Mouse (Mus musculus) limb, embryonic 15.5 days (tissue): ENCODE results near the gene Stambpl1. TPM values are rescaled to one million over a fixed set of nuclear protein-coding genes. Genes with fewer than 3 reads are reported as not detected.

Source experiments
- ATAC-seq: fragments of 200-750 bp; cut with Nextera tagmentation; 2 replicates; pipeline ENCODE4 v1.8.0; 2017; ENCODE audit warnings: low read depth, moderate TSS enrichment; ENCODE audit not compliant: insufficient number of reproducible peaks, low FRiP score, low TSS enrichment
- H3K27ac ChIP-seq: fragments of 300-500 bp; sonication (generic); 2 replicates; pipeline ENCODE4 v1.5.1; 2015; ENCODE audit warnings: moderate library complexity, mild to moderate bottlenecking, inconsistent platforms
- H3K27me3 ChIP-seq: fragments of 300-500 bp; sonication (generic); 2 replicates; pipeline ENCODE4 v1.6.1; 2015; ENCODE audit warnings: inconsistent platforms
- H3K36me3 ChIP-seq: fragments of 300-500 bp; sonication (generic); 2 replicates; pipeline ENCODE4 v1.6.1; 2015; ENCODE audit warnings: inconsistent platforms
- H3K4me1 ChIP-seq: fragments of 300-500 bp; sonication (generic); 2 replicates; pipeline ENCODE4 v1.6.1; 2015; ENCODE audit warnings: inconsistent platforms
- H3K4me2 ChIP-seq: fragments of 300-500 bp; sonication (generic); 2 replicates; pipeline ENCODE4 v1.6.1; 2015; ENCODE audit warnings: mild to moderate bottlenecking, inconsistent platforms
- H3K4me3 ChIP-seq: fragments of 300-500 bp; sonication (generic); 2 replicates; pipeline ENCODE4 v1.5.1; 2015; ENCODE audit warnings: mild to moderate bottlenecking, inconsistent platforms
- H3K9ac ChIP-seq: fragments of 300-500 bp; sonication (generic); 2 replicates; pipeline ENCODE4 v1.6.1; 2015; ENCODE audit warnings: inconsistent platforms
- H3K9me3 ChIP-seq: fragments of 300-500 bp; sonication (generic); 2 replicates; pipeline ENCODE4 v1.6.1; 2016; ENCODE audit warnings: inconsistent platforms
- WGBS: fragments of 180-500 bp; shearing (Covaris S2); methylation state at CpG from one replicate; pipeline ENCODE4 v1.1.7; 2015; 5-methylcytosine and 5-hydroxymethylcytosine counted together
- polyA plus RNA-seq: library from polyadenylated mRNA; unstranded; fragments of >200 nt; fragmentation: Nextera tagmentation; extraction: Ambion mirVana; gene quantifications from 2 replicates; pipeline ENCODE4 v1.2.1, GENCODE M21; 2015

Gene Stambpl1
- polyA plus RNA-seq, 1 experiment from 2014 or later, result 15.4 TPM

GRCm38 (mm10) chr19:34219260-34219968 is 27.4 kb downstream of the Stambpl1 start:
- ATAC-seq, result no peak

GRCm38 (mm10) chr19:34220732-34221380 is 28.8 kb downstream of the Stambpl1 start:
- Histone ChIP-seq H3K36me3 (0 out of 2 replicates have a peak, but pooled peaks cover 2% of the 10 kb centered on the region), H3K4me2 (no peak overlapping the region), H3K27ac (no peak overlapping the region), H3K9ac (no peak overlapping the region), H3K9me3 (no peaks in the 10 kb centered on the region), H3K27me3 (no peaks in the 10 kb centered on the region), H3K4me3 (no peak overlapping the region), H3K4me1 (0 out of 2 replicates have a peak, but pooled peaks cover 2% of the 10 kb centered on the region)
- ATAC-seq, result no peak
- 80% methylated on average over 3 of the region's 3 CpGs for WGBS

More at GRCm38 (mm10) chr19:34219260-34219968, 27.4 kb downstream of the Stambpl1 start:
- Histone ChIP-seq H3K27me3 (no peaks in the 10 kb centered on the region), H3K27ac (no peak overlapping the region), H3K36me3 (0 out of 2 replicates have a peak, but pooled peaks cover 2% of the 10 kb centered on the region), H3K4me1 (0 out of 2 replicates have a peak, but pooled peaks cover 2% of the 10 kb centered on the region), H3K9ac (no peak overlapping the region), H3K4me2 (no peak overlapping the region), H3K4me3 (no peak overlapping the region), H3K9me3 (no peaks in the 10 kb centered on the region)
- WGBS, result 75% methylated on average over 5 of the region's 5 CpGs

GRCm38 (mm10) chr19:34222805-34223204 is 30.8 kb downstream of the Stambpl1 start:
- Histone ChIP-seq H3K36me3 (peaks cover 9% of the 10 kb centered on the region), H3K4me2 (no peak overlapping the region), H3K4me1 (no peaks in the 10 kb centered on the region), H3K9me3 (no peaks in the 10 kb centered on the region), H3K9ac (no peak overlapping the region), H3K4me3 (no peak overlapping the region), H3K27me3 (no peaks in the 10 kb centered on the region), H3K27ac (no peak overlapping the region)
- 86% methylated on average over 3 of the region's 3 CpGs for WGBS
- ATAC-seq, result no peak

DNA sequence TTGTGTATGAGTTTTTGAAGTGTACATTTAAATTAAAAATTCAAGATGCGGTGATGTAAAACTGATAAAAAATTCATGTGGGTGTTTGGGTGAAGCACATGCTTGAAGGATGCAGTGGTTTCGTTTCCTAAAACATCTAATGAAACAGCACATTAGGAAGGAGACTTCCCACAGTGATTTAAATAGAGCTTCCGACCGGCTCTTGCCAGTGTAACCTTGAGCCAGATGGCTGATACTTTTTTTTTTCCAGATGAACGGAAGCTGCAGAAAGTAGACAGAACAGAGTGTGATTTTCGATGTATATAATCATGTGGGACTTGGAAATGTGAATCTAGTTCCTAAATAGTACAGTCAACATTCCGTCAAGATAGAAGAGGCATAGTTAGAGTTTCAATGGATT is 39.6 kb downstream of the Stambpl1 start:
- WGBS, result 43% methylated on average over 7 of the region's 7 CpGs
- H3K4me1 ChIP-seq, result 0 out of 2 replicates have a peak, but pooled peaks cover 3% of the 10 kb centered on the region

DNA sequence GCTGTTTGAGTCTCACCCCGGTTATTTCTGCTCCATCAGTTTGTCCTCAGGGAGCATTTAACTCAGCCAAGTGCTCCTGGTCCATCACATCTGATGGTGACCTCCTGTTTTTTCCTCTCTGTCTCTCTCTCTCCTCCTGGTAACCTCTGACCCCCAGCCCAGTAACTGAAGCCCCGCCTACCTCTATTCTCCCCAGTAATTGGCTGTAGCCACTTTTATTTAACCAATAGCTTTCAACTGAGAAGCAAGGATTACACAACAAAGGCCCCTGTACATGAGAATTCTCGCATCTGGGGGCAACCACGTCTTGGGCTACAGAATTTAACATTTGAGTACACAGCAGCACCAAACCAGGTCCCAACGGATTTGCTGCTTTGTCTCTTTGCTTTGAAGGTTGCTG is 40.3 kb downstream of the Stambpl1 start:
- ATAC-seq, result no peak
- WGBS, result 66% methylated on average over 5 of the region's 5 CpGs

More for the DNA sequence above, 39.6 kb downstream of the Stambpl1 start:
- H3K27ac ChIP-seq, result no peak overlapping the region
- no peaks in the 10 kb centered on the region for H3K27me3 ChIP-seq
- H3K9me3 ChIP-seq, result no peaks in the 10 kb centered on the region
- peaks cover 6% of the 10 kb centered on the region for H3K36me3 ChIP-seq
- H3K9ac ChIP-seq, result no peak overlapping the region
- H3K4me3 ChIP-seq, result no peak overlapping the region
- H3K4me2 ChIP-seq, result no peak overlapping the region
- ATAC-seq, result no peak

DNA sequence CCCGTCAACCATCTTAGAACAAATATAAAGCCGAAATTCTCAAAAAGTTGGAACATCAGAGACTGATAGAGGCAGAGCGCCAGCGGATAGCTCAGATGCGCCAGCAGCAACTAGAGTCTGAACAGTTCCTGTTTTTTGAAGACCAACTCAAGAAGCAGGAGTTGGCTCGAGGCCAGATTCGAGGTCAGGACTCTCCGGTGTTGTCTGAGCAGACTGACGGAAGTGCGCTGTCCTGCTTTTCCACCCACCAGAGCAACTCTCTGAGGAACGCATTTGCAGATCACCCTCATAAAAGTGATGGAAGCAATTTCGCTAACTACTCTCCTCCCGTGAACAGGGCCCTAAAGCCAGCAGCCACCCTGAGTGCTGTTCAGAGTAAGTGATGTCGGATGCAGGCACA is 41.9 kb downstream of the Stambpl1 start:
- Histone ChIP-seq H3K27me3 (no peaks in the 10 kb centered on the region), H3K9me3 (no peaks in the 10 kb centered on the region), H3K4me1 (0 out of 2 replicates have a peak, but pooled peaks cover 3% of the 10 kb centered on the region), H3K9ac (no peak overlapping the region), H3K4me2 (no peak overlapping the region), H3K4me3 (no peak overlapping the region), H3K27ac (no peak overlapping the region), H3K36me3 (peaks cover 14% of the 10 kb centered on the region; the same call in 1 of the 2 replicates)
- 51% methylated on average over 14 of the region's 14 CpGs for WGBS
- no peak for ATAC-seq

More for the DNA sequence above, 40.3 kb downstream of the Stambpl1 start:
- Histone ChIP-seq H3K4me2 (no peak overlapping the region), H3K9ac (no peak overlapping the region), H3K27me3 (no peaks in the 10 kb centered on the region), H3K36me3 (0 out of 2 replicates have a peak, but pooled peaks cover 4% of the 10 kb centered on the region), H3K4me3 (no peak overlapping the region), H3K9me3 (no peaks in the 10 kb centered on the region), H3K27ac (no peak overlapping the region), H3K4me1 (0 out of 2 replicates have a peak, but pooled peaks cover 3% of the 10 kb centered on the region)

DNA sequence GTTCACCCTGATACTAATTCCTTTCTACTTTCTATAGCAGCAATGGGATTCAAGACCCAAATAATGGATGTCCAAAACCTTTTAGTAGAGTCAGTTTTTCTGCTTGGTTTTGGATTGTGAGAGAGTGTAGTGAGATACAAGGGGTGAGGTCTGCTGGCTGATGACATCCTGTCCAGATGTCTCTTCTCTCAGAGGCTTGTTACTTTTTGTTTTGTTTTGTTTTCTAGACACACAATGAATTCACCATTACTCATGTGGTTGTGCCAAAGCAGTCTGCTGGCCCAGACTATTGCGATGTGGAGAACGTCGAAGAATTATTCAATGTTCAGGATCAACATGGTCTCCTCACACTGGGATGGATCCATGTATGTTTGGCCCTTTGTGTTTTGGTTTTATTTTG is 44.0 kb downstream of the Stambpl1 start:
- no peak overlapping the region for H3K4me2 ChIP-seq
- no peak overlapping the region for H3K9ac ChIP-seq
- ATAC-seq, result no peak
- no peak overlapping the region for H3K4me3 ChIP-seq
- peaks cover 16% of the 10 kb centered on the region; the same call in 1 of the 2 replicates for H3K36me3 ChIP-seq
- H3K27ac ChIP-seq, result no peak overlapping the region
- no peaks in the 10 kb centered on the region for H3K27me3 ChIP-seq
- 0 out of 2 replicates have a peak, but pooled peaks cover 3% of the 10 kb centered on the region for H3K4me1 ChIP-seq
- 95% methylated on average over 3 of the region's 3 CpGs for WGBS
- no peaks in the 10 kb centered on the region for H3K9me3 ChIP-seq

DNA sequence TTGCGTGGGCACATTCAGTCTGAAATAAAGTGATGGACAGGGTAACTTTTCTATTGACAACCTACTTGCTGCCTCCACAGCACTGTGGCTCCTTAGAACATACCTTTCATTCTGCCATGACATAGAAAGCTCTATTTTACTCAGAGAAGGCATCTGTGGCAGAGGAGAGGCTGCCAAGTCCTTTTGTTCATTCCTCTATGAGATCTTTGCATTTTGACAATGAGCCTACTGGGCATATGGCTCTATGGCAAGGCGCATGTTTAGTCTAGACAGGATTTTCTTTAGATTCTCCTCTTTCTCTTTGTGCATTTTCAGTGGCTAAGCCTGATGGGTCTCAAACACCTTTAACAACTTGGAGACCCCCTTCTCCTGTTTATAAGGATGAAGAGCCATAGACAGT is 45.7 kb downstream of the Stambpl1 start:
- 99% methylated on average over 2 of the region's 2 CpGs for WGBS
- Histone ChIP-seq H3K4me2 (no peak overlapping the region), H3K27ac (no peak overlapping the region), H3K9me3 (no peaks in the 10 kb centered on the region), H3K4me1 (no peaks in the 10 kb centered on the region), H3K9ac (no peak overlapping the region), H3K4me3 (no peak overlapping the region), H3K36me3 (peaks cover 16% of the 10 kb centered on the region; the same call in 1 of the 2 replicates), H3K27me3 (no peaks in the 10 kb centered on the region)
- no peak for ATAC-seq

DNA sequence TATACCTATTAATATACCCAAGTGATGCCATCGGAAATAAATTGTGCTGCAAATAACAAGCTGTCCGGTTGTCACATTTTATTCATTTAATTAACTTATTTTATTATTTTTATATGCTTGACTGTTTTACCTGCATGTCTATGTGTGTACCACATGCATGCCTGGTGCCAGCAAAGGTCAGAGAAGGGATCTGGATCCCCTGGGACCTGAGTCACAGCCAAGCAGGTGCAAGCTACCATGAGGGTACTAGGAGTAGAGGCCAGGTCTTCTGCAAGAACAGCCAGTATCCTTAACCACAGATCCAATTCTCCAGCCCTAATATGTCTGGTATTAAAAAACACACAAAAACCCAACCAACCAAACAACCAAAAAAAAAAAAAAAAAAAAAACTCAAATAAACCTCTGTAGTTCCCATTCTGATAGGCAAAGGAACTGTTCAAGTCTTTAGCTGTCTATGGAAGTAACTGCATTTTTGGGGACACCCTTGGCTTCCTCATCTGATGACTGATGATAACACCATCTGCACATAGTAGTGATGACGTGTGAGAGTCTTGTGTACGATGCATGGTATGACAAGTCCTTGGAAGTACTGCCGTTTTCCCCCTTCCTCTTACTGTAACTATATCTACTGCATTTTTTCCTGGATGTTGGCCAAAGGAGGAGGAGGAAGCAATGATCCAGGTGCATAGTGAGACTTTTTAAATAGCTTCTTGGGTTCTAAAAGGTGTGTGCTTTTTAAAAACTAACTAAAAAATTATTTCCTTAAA is 48.4 kb downstream of the Stambpl1 start:
- no peak overlapping the region for H3K4me2 ChIP-seq
- H3K9me3 ChIP-seq, result no peaks in the 10 kb centered on the region
- no peak overlapping the region for H3K27ac ChIP-seq
- no peak overlapping the region for H3K4me3 ChIP-seq
- H3K9ac ChIP-seq, result no peak overlapping the region
- ATAC-seq, result no peak
- no peaks in the 10 kb centered on the region for H3K27me3 ChIP-seq
- H3K4me1 ChIP-seq, result 0 out of 2 replicates have a peak, but pooled peaks cover 3% of the 10 kb centered on the region
- 88% methylated on average over 5 of the region's 5 CpGs for WGBS
- H3K36me3 ChIP-seq, result peaks cover 16% of the 10 kb centered on the region; the same call in 1 of the 2 replicates

- Histone ChIP-seq H3K36me3 (peaks cover 16% of the 10 kb centered on the region; the same call in 1 of the 2 replicates), H3K27ac (no peak overlapping the region), H3K4me2 (no peak overlapping the region), H3K27me3 (no peaks in the 10 kb centered on the region), H3K9me3 (no peaks in the 10 kb centered on the region), H3K9ac (no peak overlapping the region), H3K4me1 (0 out of 2 replicates have a peak, but pooled peaks cover 3% of the 10 kb centered on the region), H3K4me3 (no peak overlapping the region)
- WGBS, result 67% methylated on average over 15 of the region's 15 CpGs
- ATAC-seq, result no peak
Measured at GRCm38 (mm10) chr19:34241247-34241915, 49.4 kb downstream of the Stambpl1 start.

DNA sequence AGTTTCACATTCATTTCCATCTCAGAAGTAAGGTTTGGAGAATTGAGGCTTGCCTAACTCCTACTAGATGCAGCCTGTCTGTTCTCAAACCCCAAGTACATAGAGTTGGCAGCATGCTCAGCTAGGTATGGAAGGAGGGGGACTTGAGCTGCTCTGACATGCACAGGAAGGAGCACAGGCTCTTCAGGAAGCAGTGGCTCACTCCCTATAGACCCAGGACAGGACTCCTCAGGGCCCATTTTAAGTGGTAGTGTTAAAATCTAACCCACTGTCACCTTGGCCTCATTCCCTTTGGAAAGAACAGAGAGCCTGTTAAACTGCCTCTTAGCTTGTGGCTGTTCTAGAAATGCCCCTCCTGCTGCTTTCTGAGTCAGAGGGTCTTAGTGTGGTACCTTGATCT is 50.9 kb downstream of the Stambpl1 start:
- Histone ChIP-seq H3K9ac (no peak overlapping the region), H3K4me2 (no peak overlapping the region), H3K4me3 (no peak overlapping the region), H3K9me3 (no peaks in the 10 kb centered on the region), H3K36me3 (peaks cover 7% of the 10 kb centered on the region; the same call in 1 of the 2 replicates), H3K27ac (no peak overlapping the region), H3K4me1 (0 out of 2 replicates have a peak, but pooled peaks cover 3% of the 10 kb centered on the region), H3K27me3 (no peaks in the 10 kb centered on the region)
- no peak for ATAC-seq
